Mouse (Mus musculus) frontal cortex, postnatal 10 days (tissue): ENCODE results near the gene Slc28a1.

Source experiments
- DNase-seq, 2 experiments: peaks; one replicate each; pipeline ENCODE4 v3.0.0; 2022; ENCODE audit warnings: low spot score in 2 of 2, mixed read lengths in 1 of 2

Gene Slc28a1

GRCm38 (mm10) chr7:81212697-81213346 lies 98.2 kb downstream of the Slc28a1 start:
- DNase-seq, result peak; percentile 64 to 80

GRCm38 (mm10) chr7:81213347-81214152 lies 99.0 kb downstream of the Slc28a1 start, which contains the start of gene Pde8a:
TSS of gene Pde8a (plus strand) at chr7:81213596.
- DNase-seq, result no peak

GRCm38 (mm10) chr7:81214153-81214907 lies 99.7 kb downstream of the Slc28a1 start:
- DNase-seq, result no peak

GRCm38 (mm10) chr7:81215950-81216349 lies 101.4 kb downstream of the Slc28a1 start:
- no peak for DNase-seq

- DNase-seq, result no peak
Observed at GRCm38 (mm10) chr7:81219321-81219720, 104.7 kb downstream of the Slc28a1 start.
